In genomic region chr8:80865181-80865784, GRCm38 (mm10) we compare ENCODE assay signal across 9 mouse cellular contexts. TPM values are rescaled to one million over a fixed set of nuclear protein-coding genes. Genes with fewer than 3 reads are reported as not detected.
DNase-seq lines count a peak whose midpoint lies in the region; ATAC-seq and TF ChIP-seq lines count a peak whose summit lies in the region.
"Had no signal": no experiment of that assay in that cellular context is flagged by ENCODE, and none has a peak within 500 bp of the region (broad histone marks: within the 10 kb centered on the region; RNA-seq: fewer than 3 reads in every experiment).

No protein-coding gene starts in this region.

- no peak overlapping the region for H3K4me2 ChIP-seq in CH12.LX (ENCODE audit: insufficient read depth, low read depth, poor library complexity, severe bottlenecking)
- no peak overlapping the region for H3K4me2 ChIP-seq in forebrain, postnatal 0 days (ENCODE audit: low read depth)
- no peak overlapping the region for H3K4me2 ChIP-seq in limb, embryonic 14.5 days (replicated peaks; ENCODE audit: low read depth, low read length, severe bottlenecking)

- no peak; the same call in 1 of the 2 replicates for TF ChIP-seq RAD21 in CH12.LX (IDR thresholded peaks at IDR 0.05; ENCODE audit: low read depth, low read length)

- H3K27ac ChIP-seq in heart, adult 2 months, result peak overlapping the region; percentile 78
- no peak overlapping the region for H3K27ac ChIP-seq in CH12.LX (ENCODE audit: insufficient read depth, low read depth)
- peak overlapping the region; percentile 29 for H3K27ac ChIP-seq in forebrain, postnatal 0 days (ENCODE audit: low read depth, low read length)
- H3K27ac ChIP-seq in limb, embryonic 14.5 days (replicated peaks; ENCODE audit: low read depth, low read length), result peak overlapping the region; percentile 52; the same call in 1 of the 2 replicates

- 0 out of 2 replicates have a peak overlapping the region, but pooled peaks have one; percentile 4 for H3K9ac ChIP-seq in heart, adult 2 months (ENCODE audit: low read depth, low read length)
- no peak overlapping the region for H3K9ac ChIP-seq in CH12.LX (ENCODE audit: insufficient read depth, low read depth)
- H3K9ac ChIP-seq in forebrain, postnatal 0 days, result no peak overlapping the region
- no peak overlapping the region for H3K9ac ChIP-seq in limb, embryonic 14.5 days (ENCODE audit: low read depth, low read length, severe bottlenecking)

- peak; percentile 72 for ATAC-seq in forebrain, postnatal 0 days
- ATAC-seq in limb, embryonic 14.5 days (ENCODE audit: low FRiP score, low read depth), result no peak

- peak in 1 of 2 experiments; percentile 50 for DNase-seq in heart, adult 2 months
- DNase-seq in heart, adult 9 months (ENCODE audit: low spot score in 2 of 2), result no peak
- DNase-seq in CH12.LX (ENCODE audit: extremely low read depth), result no peak
- DNase-seq in forebrain, postnatal 0 days, result peak; percentile 33
- DNase-seq in limb, embryonic 14.5 days (ENCODE audit: low spot score), result no peak
- no peak for DNase-seq in testis, postnatal 14 days (ENCODE audit: low spot score)
- no peak for DNase-seq in gastrocnemius, postnatal 4 days (ENCODE audit: low spot score in 2 of 2)
- no peak for DNase-seq in embryo, embryonic 9.5 days (ENCODE audit: extremely low spot score)

- H3K4me1 ChIP-seq in heart, adult 2 months (ENCODE audit: control insufficient read depth, insufficient read depth, low read length), result peaks cover 21% of the 10 kb centered on the region
- no peaks in the 10 kb centered on the region for H3K4me1 ChIP-seq in CH12.LX (ENCODE audit: control insufficient read depth in 1 of 2, insufficient read depth in 2 of 2)
- no peaks in the 10 kb centered on the region; the same call in 1 of the 2 replicates for H3K4me1 ChIP-seq in forebrain, postnatal 0 days (ENCODE audit: insufficient read depth)
- peaks cover 37% of the 10 kb centered on the region for H3K4me1 ChIP-seq in limb, embryonic 14.5 days (ENCODE audit: control insufficient read depth, insufficient read depth, low read length)

- H3K27me3 ChIP-seq in heart, adult 2 months (ENCODE audit: control insufficient read depth, insufficient read depth, low read length), result no peaks in the 10 kb centered on the region
- no peaks in the 10 kb centered on the region for H3K27me3 ChIP-seq in CH12.LX (replicated peaks)
- H3K27me3 ChIP-seq in forebrain, postnatal 0 days (ENCODE audit: insufficient read depth, low read length), result no peaks in the 10 kb centered on the region
- H3K27me3 ChIP-seq in limb, embryonic 14.5 days (ENCODE audit: control insufficient read depth, insufficient read depth, low read length), result no peaks in the 10 kb centered on the region

- peak; percentile 59 for TF ChIP-seq CTCF in heart, adult 2 months (IDR thresholded peaks at IDR 0.05)
- peak in 1 of 2 experiments; percentile 43; a peak in 2 of 4 replicates for TF ChIP-seq CTCF in CH12.LX (conservative IDR thresholded peaks at IDR 0.05 in 1 of 2, IDR thresholded peaks at IDR 0.05 in 1 of 2; ENCODE audit: low read depth in 2 of 2, low read length in 2 of 2)
- TF ChIP-seq CTCF in forebrain, postnatal 0 days (IDR thresholded peaks at IDR 0.05; ENCODE audit: low read depth), result peak; percentile 35

- H3K36me3 ChIP-seq in heart, adult 2 months (ENCODE audit: control insufficient read depth, insufficient read depth, low read length), result peaks cover 32% of the 10 kb centered on the region
- no peaks in the 10 kb centered on the region for H3K36me3 ChIP-seq in CH12.LX (replicated peaks in 1 of 2; ENCODE audit: control insufficient read depth in 1 of 2, insufficient read depth in 1 of 2, low read length in 1 of 2)
- no peaks in the 10 kb centered on the region for H3K36me3 ChIP-seq in forebrain, postnatal 0 days (ENCODE audit: insufficient read depth)
- H3K36me3 ChIP-seq in limb, embryonic 14.5 days (ENCODE audit: control insufficient read depth, insufficient read depth, low read length), result peaks cover 7% of the 10 kb centered on the region; the same call in 1 of the 2 replicates

- 0 out of 2 replicates have a peak, but pooled peaks have one; percentile 49 for TF ChIP-seq EP300 in heart, adult 2 months (IDR thresholded peaks at IDR 0.05; ENCODE audit: insufficient read depth, low read depth, low read length)
- TF ChIP-seq EP300 in CH12.LX (IDR thresholded peaks at IDR 0.05; ENCODE audit: low read length), result no peak

- H3K4me3 ChIP-seq in heart, adult 2 months, result no peak overlapping the region
- H3K4me3 ChIP-seq in CH12.LX (replicated peaks in 1 of 3; ENCODE audit: low read depth in 2 of 3, low read length in 2 of 3, poor library complexity in 1 of 3), result no peak overlapping the region
- H3K4me3 ChIP-seq in forebrain, postnatal 0 days (ENCODE audit: low read depth, low read length), result no peak overlapping the region
- no peak overlapping the region for H3K4me3 ChIP-seq in limb, embryonic 14.5 days (replicated peaks; ENCODE audit: low read length)

- intact Hi-C loops in heart, adult 2 months (cut with DNase I), result loop anchor here (2.0 to 5.0 kb wide), 2 partner anchors 16 to 48 kb away; no protein-coding TSS in a partner anchor

- TF ChIP-seq POLR2A in heart, adult 2 months (IDR thresholded peaks at IDR 0.05; ENCODE audit: insufficient read depth, low read depth, low read length), result no peak
- TF ChIP-seq POLR2A in CH12.LX (IDR thresholded peaks at IDR 0.05; ENCODE audit: low read depth, low read length), result no peak
- TF ChIP-seq POLR2A in limb, embryonic 14.5 days (IDR thresholded peaks at IDR 0.05; ENCODE audit: borderline replicate concordance, extremely low read depth, insufficient read depth, insufficient read length), result no peak

- no peaks in the 10 kb centered on the region for H3K9me3 ChIP-seq in CH12.LX (replicated peaks; ENCODE audit: low read length)
- H3K9me3 ChIP-seq in forebrain, postnatal 0 days (ENCODE audit: low read length), result no peaks in the 10 kb centered on the region
- H3K9me3 ChIP-seq in limb, embryonic 14.5 days (ENCODE audit: control insufficient read depth, low read length), result no peaks in the 10 kb centered on the region
- H3K9me3 ChIP-seq: G1E had no signal

- in situ Hi-C loops in CH12.LX (cut with MboI; ENCODE audit: low pct_ligation_motif_present, low pct_unique_long_range_greater_than_20kb, low sequenced_read_pairs), result no loop called here

- dilution Hi-C loops in CH12.LX (cut with MboI; ENCODE audit: extremely low pct_ligation_motif_present, extremely low pct_unique_long_range_greater_than_20kb, low sequenced_read_pairs), result no loop called here

- peaks cover 5% of the 10 kb centered on the region for H3K79me2 ChIP-seq in heart, adult 2 months (replicated peaks; ENCODE audit: control insufficient read depth, insufficient read depth, low read length)
- H3K79me2 ChIP-seq in CH12.LX (replicated peaks; ENCODE audit: control insufficient read depth, extremely low read depth, insufficient read depth, poor library complexity, severe bottlenecking), result no peaks in the 10 kb centered on the region

- 42% methylated on average over 8 of the region's 8 CpGs for WGBS in heart, adult 2 months
- WGBS in forebrain, postnatal 0 days, result 40% methylated on average over 8 of the region's 8 CpGs
- 68% methylated on average over 8 of the region's 8 CpGs for WGBS in limb, embryonic 14.5 days

TF ChIP-seq in CH12.LX, 34 proteins besides CTCF, POLR2A, EP300 and RAD21:
- TF ChIP-seq ZNF384 (IDR thresholded peaks at IDR 0.05; ENCODE audit: low read depth, low read length) (no peak), SMC3 (IDR thresholded peaks at IDR 0.05; ENCODE audit: low read depth, low read length) (peak; percentile 18; the same call in 1 of the 2 replicates)

RNA-seq across cellular contexts. Expression of gene Gab1, which starts 15.0 kb away (rescaled TPM):
- 10 to 100 TPM; 38.3 to 40.2 TPM for total RNA-seq in heart, adult 2 months (2021)
- polyA plus RNA-seq in heart, adult 2 months (2012; rRNA removed), result 32.6 and 55.3 TPM in 2 replicates
- total RNA-seq in CH12.LX (2012; rRNA removed), result 0.04 and 0.08 TPM in 2 replicates
- not detected in 2 replicates for total RNA-seq in CH12.LX (2014; rRNA removed)
- polyA plus RNA-seq in CH12.LX (2012; ENCODE audit: insufficient read length, low read depth), result not detected in 2 replicates
- 10.7 and 15.7 TPM in 2 replicates for total RNA-seq in forebrain, postnatal 0 days (2014; rRNA removed)
- 7.5 and 9.8 TPM in 2 replicates for polyA plus RNA-seq in forebrain, postnatal 0 days (2015; fragmentation: Nextera tagmentation; extraction: Ambion mirVana)
- polyA plus RNA-seq in limb, embryonic 14.5 days (2012; rRNA removed), result 44.8 and 56.3 TPM in 2 replicates
- 41.3 and 47.2 TPM in 2 replicates for polyA plus RNA-seq in limb, embryonic 14.5 days (2014; fragmentation: Nextera tagmentation; extraction: Ambion mirVana)
- total RNA-seq in gastrocnemius, postnatal 4 days (2021), result 10 to 100 TPM; 32.3 to 36.0 TPM

Comparison
In these comparisons a context has a peak if more than half of its experiments do, and no peak if none do; other contexts are left out.
1. RNA of gene Gab1, which starts 15.0 kb away (total RNA-seq): 38.3 to 40.2 TPM in heart, adult 2 months, 32.3 to 36.0 TPM in gastrocnemius, postnatal 4 days and 10.7 to 15.7 TPM in forebrain, postnatal 0 days; 0.04 to 0.08 TPM in CH12.LX; every median in the first group is over 10 times any median in the second.